Mouse (Mus musculus) forebrain, embryonic 13.5 days (tissue): ENCODE data around the gene Dapk2. TPM values are rescaled to one million over a fixed set of nuclear protein-coding genes. Genes with fewer than 3 reads are reported as not detected.
A peak's percentile ranks its signal among the peaks of the same experiment; 100 is the strongest.

Source experiments
- ATAC-seq: fragments of 200-750 bp; cut with Nextera tagmentation; 2 replicates; pipeline ENCODE4 v1.8.0; 2017
- H3K27ac ChIP-seq: fragments of 300-500 bp; sonication (generic); 2 replicates; pipeline ENCODE4 v1.5.1; 2015; ENCODE audit warnings: inconsistent platforms, mild to moderate bottlenecking, moderate library complexity
- H3K27me3 ChIP-seq: fragments of 300-500 bp; sonication (generic); 2 replicates; pipeline ENCODE4 v1.6.1; 2015; ENCODE audit warnings: mild to moderate bottlenecking, inconsistent platforms
- H3K36me3 ChIP-seq: fragments of 300-500 bp; sonication (generic); 2 replicates; pipeline ENCODE4 v1.6.1; 2015; ENCODE audit warnings: mild to moderate bottlenecking, inconsistent platforms; ENCODE audit not compliant: poor library complexity, severe bottlenecking
- H3K4me1 ChIP-seq: fragments of 300-500 bp; sonication (generic); 2 replicates; pipeline ENCODE4 v1.6.1; 2015; ENCODE audit warnings: inconsistent platforms
- H3K4me2 ChIP-seq: fragments of 300-500 bp; sonication (generic); 2 replicates; pipeline ENCODE4 v1.6.1; 2015; ENCODE audit warnings: inconsistent platforms, mild to moderate bottlenecking, moderate library complexity
- H3K4me3 ChIP-seq: fragments of 300-500 bp; sonication (generic); 2 replicates; pipeline ENCODE4 v1.5.1; 2015; ENCODE audit warnings: mild to moderate bottlenecking, inconsistent platforms
- H3K9ac ChIP-seq: fragments of 300-500 bp; sonication (generic); 2 replicates; pipeline ENCODE4 v1.6.1; 2015; ENCODE audit warnings: mild to moderate bottlenecking, inconsistent platforms
- H3K9me3 ChIP-seq: fragments of 300-500 bp; sonication (generic); replicated peaks from 2 replicates; pipeline ENCODE4 v1.6.1; 2016; ENCODE audit warnings: inconsistent platforms
- WGBS: fragments of 180-500 bp; shearing (Covaris S2); methylation state at CpG from one replicate; pipeline ENCODE4 v1.1.7; 2015; 5-methylcytosine and 5-hydroxymethylcytosine counted together
- polyA plus RNA-seq: library from polyadenylated mRNA; unstranded; fragments of >200 nt; fragmentation: Nextera tagmentation; extraction: Ambion mirVana; gene quantifications from 2 replicates; pipeline ENCODE4 v1.2.1, GENCODE M21; 2015

Gene Dapk2
- 2.4 and 4.1 TPM in 2 replicates for polyA plus RNA-seq

DNA sequence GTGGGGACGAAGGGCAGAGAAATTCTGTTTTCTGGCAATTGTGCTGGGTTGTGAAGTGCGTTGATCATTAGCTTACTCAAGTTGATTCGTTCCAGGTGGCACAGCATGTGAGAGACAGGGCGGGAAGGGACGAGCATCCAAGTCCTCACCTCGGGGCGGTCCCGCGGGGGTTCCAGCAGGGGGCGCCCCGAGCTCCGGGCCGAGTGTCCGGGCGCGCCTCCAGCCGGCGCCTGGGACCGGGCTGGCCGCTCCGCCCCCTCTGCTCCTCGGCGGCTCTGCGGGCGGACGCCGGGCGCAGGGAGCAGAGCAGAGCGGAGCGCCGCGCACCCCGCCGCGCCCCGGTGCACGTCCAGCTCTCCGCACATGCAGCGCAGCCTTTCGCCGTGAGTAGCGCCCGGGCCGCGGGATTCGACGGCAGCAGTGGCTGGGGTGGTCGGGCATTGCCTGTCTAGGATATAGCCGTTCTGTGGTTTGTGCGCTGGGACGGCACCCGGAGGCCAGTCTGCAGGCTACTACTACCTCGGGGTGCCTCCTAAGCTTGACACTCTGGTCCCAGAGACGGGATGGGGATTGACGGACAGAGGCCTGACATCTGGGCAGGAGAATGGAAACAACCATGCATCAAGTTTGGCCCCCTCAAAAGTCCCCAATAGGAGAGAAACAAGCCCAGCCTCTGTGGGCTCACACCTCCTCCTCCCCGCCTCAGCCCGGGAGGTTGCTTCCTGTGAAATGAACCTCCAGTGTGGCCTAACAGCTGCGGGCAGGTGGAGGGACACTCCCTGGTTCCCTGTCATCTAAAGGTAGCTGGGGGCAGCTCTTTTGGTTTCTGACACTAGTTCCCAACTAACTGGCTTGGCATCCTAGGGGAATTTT, at the start of gene Dapk2:
Gene Dapk2 (plus strand): TSS at position 266 of the 873 bp plus-strand sequence.
- peaks cover 25% of the 10 kb centered on the region for H3K27me3 ChIP-seq
- H3K4me3 ChIP-seq: peak within 1 kb of the TSS; percentile 38
- H3K27ac ChIP-seq: no peak within 1 kb of the TSS
- peak; percentile 63; the same call in 1 of the 2 replicates for ATAC-seq
- WGBS: 3% methylated on average over 58 of the region's 58 CpGs
- peak within 1 kb of the TSS; percentile 56 for H3K4me2 ChIP-seq
- no peaks in the 10 kb centered on the region for H3K36me3 ChIP-seq
- no peaks in the 10 kb centered on the region for H3K4me1 ChIP-seq
- H3K9ac ChIP-seq: peak within 1 kb of the TSS; percentile 44
- no peaks in the 10 kb centered on the region for H3K9me3 ChIP-seq

DNA sequence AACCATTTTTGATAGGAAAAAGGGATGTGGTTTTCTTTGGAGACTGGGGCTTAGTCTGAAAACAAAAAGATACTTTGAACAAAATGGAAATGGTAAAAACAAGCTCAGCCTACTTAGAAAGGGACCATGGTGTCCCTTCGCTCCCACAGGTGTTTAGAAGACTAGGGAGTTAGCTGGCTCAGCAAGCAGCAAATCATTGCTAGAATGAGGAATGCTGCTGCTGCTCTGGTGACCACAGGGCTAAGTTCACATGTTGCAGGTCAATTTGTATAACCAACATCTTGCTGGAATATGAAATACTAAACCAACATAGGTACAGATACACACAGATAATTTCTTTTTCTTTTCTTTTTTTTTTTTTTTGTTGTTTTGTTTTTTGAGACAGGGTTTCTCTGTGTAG, 48.4 kb upstream of the Dapk2 start:
- Histone ChIP-seq H3K36me3 (peaks cover 56% of the 10 kb centered on the region), H3K9ac (no peak overlapping the region), H3K27ac (no peak overlapping the region), H3K9me3 (no peaks in the 10 kb centered on the region), H3K4me3 (no peak overlapping the region), H3K27me3 (no peaks in the 10 kb centered on the region), H3K4me2 (no peak overlapping the region), H3K4me1 (peaks cover 13% of the 10 kb centered on the region)
- ATAC-seq: no peak
- WGBS: 94% methylated on average over 1 of the region's 1 CpGs

DNA sequence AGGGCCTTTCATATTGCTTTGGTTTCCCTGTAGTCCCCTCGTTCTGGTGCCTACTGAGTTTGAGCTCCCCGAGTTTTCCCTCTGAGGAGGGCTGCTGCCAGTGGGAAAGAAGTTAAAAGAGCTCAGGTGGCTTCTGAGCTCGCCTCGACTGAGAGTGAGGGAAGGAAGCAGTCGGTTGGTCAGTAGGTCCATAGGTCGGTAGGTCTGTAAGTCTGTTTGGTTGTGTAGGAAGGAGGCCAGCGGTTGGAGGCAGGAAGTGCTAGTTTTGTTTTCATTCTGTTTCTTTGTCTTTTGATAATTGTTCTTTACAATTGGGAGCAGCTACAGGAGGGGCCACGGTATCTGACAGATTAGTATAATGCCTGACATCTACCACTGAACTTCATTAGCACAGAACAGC, 47.9 kb upstream of the Dapk2 start:
- Histone ChIP-seq H3K36me3 (peaks cover 53% of the 10 kb centered on the region), H3K9me3 (no peaks in the 10 kb centered on the region)
- 19% methylated on average over 8 of the region's 8 CpGs for WGBS

GRCm38 (mm10) chr9:66110611-66111379, 47.2 kb upstream of the Dapk2 start:
- Histone ChIP-seq H3K4me2 (0 out of 2 replicates have a peak overlapping the region, but pooled peaks have one; percentile 10), H3K27ac (peak overlapping the region; percentile 65), H3K9ac (peak overlapping the region; percentile 30; the same call in 1 of the 2 replicates), H3K4me3 (no peak overlapping the region), H3K9me3 (no peaks in the 10 kb centered on the region), H3K27me3 (no peaks in the 10 kb centered on the region), H3K4me1 (peaks cover 13% of the 10 kb centered on the region), H3K36me3 (peaks cover 50% of the 10 kb centered on the region)
- 11% methylated on average over 8 of the region's 8 CpGs for WGBS
- no peak for ATAC-seq

More for the DNA sequence above, 47.9 kb upstream of the Dapk2 start:
- no peaks in the 10 kb centered on the region for H3K27me3 ChIP-seq
- 0 out of 2 replicates have a peak overlapping the region, but pooled peaks have one; percentile 30 for H3K9ac ChIP-seq
- peaks cover 13% of the 10 kb centered on the region for H3K4me1 ChIP-seq
- no peak overlapping the region for H3K4me3 ChIP-seq
- H3K27ac ChIP-seq: peak overlapping the region; percentile 65
- 0 out of 2 replicates have a peak overlapping the region, but pooled peaks have one; percentile 10 for H3K4me2 ChIP-seq
- no peak for ATAC-seq

GRCm38 (mm10) chr9:66114341-66114740, 43.7 kb upstream of the Dapk2 start:
- peaks cover 21% of the 10 kb centered on the region for H3K36me3 ChIP-seq
- H3K4me3 ChIP-seq: no peak overlapping the region
- no peak overlapping the region for H3K27ac ChIP-seq
- no peak for ATAC-seq
- H3K9me3 ChIP-seq: no peaks in the 10 kb centered on the region
- H3K27me3 ChIP-seq: no peaks in the 10 kb centered on the region
- 97% methylated on average over 3 of the region's 3 CpGs for WGBS
- no peak overlapping the region for H3K9ac ChIP-seq
- no peak overlapping the region for H3K4me2 ChIP-seq
- peaks cover 18% of the 10 kb centered on the region for H3K4me1 ChIP-seq

DNA sequence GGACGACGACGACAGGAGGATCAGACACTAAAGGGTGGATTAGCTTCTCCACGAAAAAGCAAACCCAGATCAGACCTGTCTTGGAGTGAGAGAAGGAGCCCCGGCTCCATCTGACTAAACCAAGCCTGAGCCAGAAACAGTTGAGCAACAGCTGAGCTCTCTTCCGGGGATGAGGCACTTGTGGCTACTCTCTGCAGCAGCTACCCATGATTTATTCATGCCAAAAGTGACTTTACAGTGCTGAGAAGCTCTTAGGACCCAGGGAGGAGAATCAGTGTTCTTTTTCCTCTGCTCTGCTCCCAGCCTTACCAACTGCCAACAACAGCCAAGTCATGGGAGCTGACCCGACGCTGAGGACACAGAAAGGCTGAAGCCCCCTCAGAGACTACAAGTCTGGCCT, 41.1 kb upstream of the Dapk2 start:
- Histone ChIP-seq H3K4me3 (no peak overlapping the region), H3K4me1 (peaks cover 23% of the 10 kb centered on the region; the same call in 1 of the 2 replicates), H3K9me3 (no peaks in the 10 kb centered on the region), H3K36me3 (peaks cover 21% of the 10 kb centered on the region), H3K27ac (no peak overlapping the region), H3K4me2 (no peak overlapping the region), H3K27me3 (no peaks in the 10 kb centered on the region), H3K9ac (no peak overlapping the region)
- no peak for ATAC-seq
- WGBS: 65% methylated on average over 8 of the region's 8 CpGs

- no peak overlapping the region for H3K27ac ChIP-seq
- no peak overlapping the region for H3K4me3 ChIP-seq
- peaks cover 36% of the 10 kb centered on the region for H3K4me1 ChIP-seq
- H3K27me3 ChIP-seq: no peaks in the 10 kb centered on the region
- H3K4me2 ChIP-seq: no peak overlapping the region
- 99% methylated on average over 2 of the region's 2 CpGs for WGBS
- H3K9me3 ChIP-seq: no peaks in the 10 kb centered on the region
- H3K36me3 ChIP-seq: peaks cover 7% of the 10 kb centered on the region; the same call in 1 of the 2 replicates
- no peak for ATAC-seq
- H3K9ac ChIP-seq: no peak overlapping the region
These were observed 38.5 kb upstream of the Dapk2 start for GRCm38 (mm10) chr9:66119498-66119897.

DNA sequence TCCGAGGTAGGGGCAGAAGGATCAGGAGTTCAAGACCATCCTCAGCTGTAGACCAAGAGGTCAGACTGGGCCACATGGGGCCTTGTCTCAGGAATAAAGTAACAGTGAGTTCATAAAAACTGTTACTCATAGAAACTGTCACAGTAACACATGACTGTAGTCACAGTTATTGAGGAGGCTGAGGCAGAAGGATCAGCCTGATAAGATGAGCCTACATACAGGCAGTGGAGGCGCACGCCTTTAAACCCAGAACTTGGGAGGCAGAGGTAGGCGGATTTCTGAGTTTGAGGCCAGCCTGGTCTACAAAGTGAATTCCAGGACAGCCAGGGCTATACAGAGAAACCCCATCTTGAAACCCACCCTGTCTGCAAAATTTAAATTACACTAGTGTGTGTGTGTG, 37.9 kb upstream of the Dapk2 start:
- Histone ChIP-seq H3K9me3 (no peaks in the 10 kb centered on the region), H3K4me3 (no peak overlapping the region), H3K36me3 (peaks cover 4% of the 10 kb centered on the region; the same call in 1 of the 2 replicates), H3K4me1 (peaks cover 37% of the 10 kb centered on the region), H3K27ac (no peak overlapping the region), H3K27me3 (no peaks in the 10 kb centered on the region), H3K4me2 (no peak overlapping the region), H3K9ac (no peak overlapping the region)
- 94% methylated on average over 4 of the region's 4 CpGs for WGBS
- ATAC-seq: no peak

- Histone ChIP-seq H3K27me3 (no peaks in the 10 kb centered on the region), H3K9me3 (no peaks in the 10 kb centered on the region), H3K27ac (peak overlapping the region; percentile 59), H3K9ac (no peak overlapping the region), H3K4me2 (no peak overlapping the region), H3K4me3 (no peak overlapping the region), H3K36me3 (no peaks in the 10 kb centered on the region), H3K4me1 (peaks cover 45% of the 10 kb centered on the region)
- 63% methylated on average over 3 of the region's 3 CpGs for WGBS
- ATAC-seq: no peak
These were observed 37.1 kb upstream of the Dapk2 start for GRCm38 (mm10) chr9:66120945-66121344.

DNA sequence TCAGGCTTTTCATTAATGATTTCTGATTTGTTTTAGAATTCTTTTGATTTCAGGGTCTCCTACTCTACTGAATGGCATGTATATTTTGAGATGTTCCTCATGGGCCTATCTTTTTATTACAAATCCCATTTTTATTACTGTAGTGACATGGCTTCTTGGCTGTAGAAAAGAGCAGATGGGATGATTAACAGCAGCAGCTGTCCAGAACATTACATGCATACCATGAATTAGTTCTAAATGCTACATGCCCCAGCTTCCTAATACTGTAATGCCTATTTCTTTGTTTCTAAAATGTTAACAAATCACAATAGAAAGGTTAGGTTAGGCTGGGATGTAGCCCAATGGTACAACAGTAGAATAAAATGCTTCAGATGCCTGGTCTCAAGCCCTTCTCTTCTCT, 36.6 kb upstream of the Dapk2 start:
- Histone ChIP-seq H3K27me3 (no peaks in the 10 kb centered on the region), H3K9ac (no peak overlapping the region), H3K9me3 (no peaks in the 10 kb centered on the region), H3K4me3 (no peak overlapping the region), H3K4me1 (peaks cover 48% of the 10 kb centered on the region), H3K36me3 (no peaks in the 10 kb centered on the region), H3K27ac (peak overlapping the region; percentile 63), H3K4me2 (no peak overlapping the region)
- ATAC-seq: no peak

DNA sequence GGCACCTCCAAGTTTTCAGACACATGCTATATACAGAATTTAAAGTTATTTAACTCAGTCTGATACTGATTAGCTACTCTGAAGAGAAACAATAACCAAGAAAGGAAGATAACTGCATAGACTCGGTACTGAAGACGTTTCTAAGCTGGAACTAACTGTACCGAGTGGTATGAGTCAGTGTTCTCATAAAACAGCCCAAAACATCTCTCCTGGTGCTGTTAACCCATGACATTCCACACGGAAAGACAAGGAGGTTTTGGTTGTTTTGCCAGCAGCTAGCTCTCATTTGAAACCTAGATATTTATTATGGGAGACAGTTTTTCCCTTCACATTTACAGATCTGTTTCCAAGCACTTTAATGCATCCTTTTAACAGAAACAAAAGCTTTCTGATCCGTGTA, 34.4 kb upstream of the Dapk2 start:
- Histone ChIP-seq H3K27me3 (no peaks in the 10 kb centered on the region), H3K4me3 (peak overlapping the region; percentile 83), H3K4me2 (peak overlapping the region; percentile 76), H3K27ac (no peak overlapping the region), H3K9me3 (no peaks in the 10 kb centered on the region), H3K9ac (peak overlapping the region; percentile 87), H3K4me1 (peaks cover 56% of the 10 kb centered on the region), H3K36me3 (no peaks in the 10 kb centered on the region)
- no peak for ATAC-seq
- WGBS: 20% methylated on average over 5 of the region's 5 CpGs

DNA sequence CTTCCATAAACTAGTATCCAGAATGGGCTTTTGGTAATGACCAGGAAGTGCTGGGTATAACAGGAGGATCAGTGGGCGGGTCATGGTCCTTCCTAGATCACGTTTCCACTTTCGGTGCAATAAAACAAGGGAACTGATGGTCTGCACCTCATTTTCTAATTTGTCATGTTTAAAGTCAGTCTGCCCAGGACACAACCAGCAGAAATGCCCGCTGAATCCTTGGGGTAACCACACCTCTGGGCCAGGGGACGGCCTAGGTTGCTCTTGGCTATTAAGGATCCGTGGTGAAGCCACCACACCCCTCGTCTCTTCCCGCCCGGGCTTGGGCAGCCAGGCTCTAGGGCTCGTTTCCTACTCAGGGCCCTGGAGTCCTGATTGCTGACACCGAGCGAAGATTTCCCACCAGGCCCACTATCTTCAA, 33.9 kb upstream of the Dapk2 start:
- Histone ChIP-seq H3K27ac (peak overlapping the region; percentile 88), H3K4me2 (peak overlapping the region; percentile 76), H3K4me1 (peaks cover 56% of the 10 kb centered on the region), H3K9ac (peak overlapping the region; percentile 87), H3K36me3 (no peaks in the 10 kb centered on the region), H3K27me3 (no peaks in the 10 kb centered on the region), H3K9me3 (no peaks in the 10 kb centered on the region), H3K4me3 (peak overlapping the region; percentile 83)
- under 1% methylated on average over 12 of the region's 12 CpGs for WGBS
- peak; percentile 13 for ATAC-seq
